Mouse (Mus musculus): ENCODE measurements around the gene Utp4. TPM values are rescaled to one million over a fixed set of nuclear protein-coding genes. Genes with fewer than 3 reads are reported as not detected.

The Utp4 gene
- total and polyA plus RNA-seq, 3 experiments, result 80.6 to 202 (median 156) TPM

DNA sequence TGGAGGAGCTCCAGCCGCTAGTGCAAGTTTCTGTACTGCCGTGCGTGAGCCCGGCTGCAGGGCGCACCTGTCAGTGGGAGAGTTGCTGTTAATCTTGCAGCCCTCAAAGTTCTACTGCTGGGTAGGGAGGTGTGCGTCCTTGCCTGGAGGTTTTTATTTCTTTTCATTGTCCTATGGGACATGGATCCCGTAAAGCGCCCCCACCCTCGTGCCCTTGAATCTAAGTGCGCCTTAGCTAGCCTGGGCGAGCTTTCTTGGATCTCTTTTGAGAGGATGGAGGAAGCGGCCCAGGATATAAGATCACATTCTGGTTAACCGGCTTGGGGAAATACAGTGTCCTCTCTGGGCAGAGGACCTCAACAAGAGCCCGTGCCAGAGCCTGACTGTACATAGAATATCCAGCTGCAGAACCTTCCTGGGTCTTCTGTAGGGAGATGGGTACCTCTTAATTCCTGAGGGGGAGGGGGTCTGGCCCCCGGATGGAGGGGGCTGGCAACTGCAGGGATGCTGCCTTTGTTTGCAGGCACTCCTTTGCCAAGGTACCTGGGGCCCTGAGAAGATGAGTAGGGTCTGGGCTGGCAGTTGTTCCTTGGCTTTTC lies 22.0 kb upstream of the Utp4 start:
- Histone ChIP-seq H3K9ac (ENCODE audit: insufficient read depth, low read depth) (no peak overlapping the region), H3K27me3 (replicated peaks) (no peaks in the 10 kb centered on the region)
- TF ChIP-seq RAD21 (IDR thresholded peaks at IDR 0.05; ENCODE audit: low read depth, low read length) (no peak), UBTF (IDR thresholded peaks at IDR 0.05; ENCODE audit: low read depth, low read length) (no peak), POLR2A (IDR thresholded peaks at IDR 0.05; ENCODE audit: low read depth, low read length) (no peak), TCF12 (IDR thresholded peaks at IDR 0.05; ENCODE audit: low read depth, low read length) (no peak), RCOR1 (conservative IDR thresholded peaks at IDR 0.05; ENCODE audit: low read depth, low read length) (no peak), ELF1 (IDR thresholded peaks at IDR 0.05; ENCODE audit: low read depth, low read length) (no peak), CHD2 (IDR thresholded peaks at IDR 0.05; ENCODE audit: low read length) (no peak), ZNF384 (IDR thresholded peaks at IDR 0.05; ENCODE audit: low read depth, low read length) (no peak), KAT2A (IDR thresholded peaks at IDR 0.05; ENCODE audit: insufficient replicate concordance, low read length) (no peak), MYC (IDR thresholded peaks at IDR 0.05; ENCODE audit: low read depth, low read length) (no peak), ZC3H11A (IDR thresholded peaks at IDR 0.05; ENCODE audit: low read depth, low read length) (no peak), ZMIZ1 (IDR thresholded peaks at IDR 0.05; ENCODE audit: low read depth, low read length) (no peak), MAFK (IDR thresholded peaks at IDR 0.05; ENCODE audit: insufficient replicate concordance, low read length) (no peak), CHD1 (IDR thresholded peaks at IDR 0.05; ENCODE audit: low read depth, low read length) (no peak)

DNA sequence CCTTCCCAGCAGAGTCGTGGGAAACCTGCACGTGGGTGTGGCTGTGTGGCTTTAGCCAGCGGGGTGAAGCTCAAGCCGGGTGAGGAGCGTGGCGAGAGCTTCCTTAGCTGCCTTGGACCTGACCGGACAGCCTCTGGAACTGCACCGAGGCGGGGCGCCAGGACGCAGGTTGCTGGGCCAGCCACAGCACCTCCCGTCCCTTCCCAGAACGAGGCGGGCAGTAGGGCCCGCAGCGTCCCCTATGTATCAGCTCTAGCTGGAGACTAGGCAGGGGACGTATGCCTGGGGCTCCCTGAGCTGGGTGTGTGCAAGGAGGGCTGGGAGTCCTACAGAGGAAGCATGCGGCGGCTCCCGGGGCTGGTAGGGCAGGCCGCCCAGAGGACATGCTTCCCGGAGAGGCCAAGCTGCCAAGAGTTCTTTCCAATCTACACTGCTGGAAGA lies 21.5 kb upstream of the Utp4 start:
- H3K4me1 ChIP-seq (ENCODE audit: control insufficient read depth in 1 of 2, insufficient read depth in 2 of 2), result no peaks in the 10 kb centered on the region
- H3K27ac ChIP-seq (ENCODE audit: insufficient read depth, low read depth), result no peak overlapping the region
- H3K36me3 ChIP-seq (replicated peaks in 1 of 2; ENCODE audit: control insufficient read depth in 1 of 2, insufficient read depth in 1 of 2, low read length in 1 of 2), result peaks cover 6 to 53% of the 10 kb centered on the region in 2 experiments
- no peak for TF ChIP-seq MYC (IDR thresholded peaks at IDR 0.05; ENCODE audit: low read depth, low read length)
- no peak for TF ChIP-seq SIN3A (IDR thresholded peaks at IDR 0.05; ENCODE audit: low read length)
- no peak for TF ChIP-seq RCOR1 (conservative IDR thresholded peaks at IDR 0.05; ENCODE audit: low read depth, low read length)
- no peak for TF ChIP-seq POLR2A (IDR thresholded peaks at IDR 0.05; ENCODE audit: low read depth, low read length)
- TF ChIP-seq ZMIZ1 (IDR thresholded peaks at IDR 0.05; ENCODE audit: low read depth, low read length), result no peak
- no peak for TF ChIP-seq TCF12 (IDR thresholded peaks at IDR 0.05; ENCODE audit: low read depth, low read length)
- no peak for TF ChIP-seq BHLHE40 (IDR thresholded peaks at IDR 0.05; ENCODE audit: low read depth, low read length)
- no peak for TF ChIP-seq KAT2A (IDR thresholded peaks at IDR 0.05; ENCODE audit: insufficient replicate concordance, low read length)
- no peak for TF ChIP-seq RAD21 (IDR thresholded peaks at IDR 0.05; ENCODE audit: low read depth, low read length)
- TF ChIP-seq MXI1 (IDR thresholded peaks at IDR 0.05; ENCODE audit: low read depth, low read length), result no peak
- no peak for TF ChIP-seq SMC3 (IDR thresholded peaks at IDR 0.05; ENCODE audit: low read depth, low read length)
- no peak for TF ChIP-seq CHD2 (IDR thresholded peaks at IDR 0.05; ENCODE audit: low read length)
- no peak for TF ChIP-seq NRF1 (IDR thresholded peaks at IDR 0.05; ENCODE audit: low read depth, low read length)
- no peak for TF ChIP-seq MAZ (IDR thresholded peaks at IDR 0.05; ENCODE audit: low read depth, low read length)
- no peak for TF ChIP-seq UBTF (IDR thresholded peaks at IDR 0.05; ENCODE audit: low read depth, low read length)
- TF ChIP-seq POLR2AphosphoS2 (IDR thresholded peaks at IDR 0.05; ENCODE audit: low read depth, low read length), result no peak
- no peak for TF ChIP-seq CHD1 (IDR thresholded peaks at IDR 0.05; ENCODE audit: low read depth, low read length)
- no peak for TF ChIP-seq NELFE (IDR thresholded peaks at IDR 0.05; ENCODE audit: low read depth, low read length)
- TF ChIP-seq USF1 (IDR thresholded peaks at IDR 0.05; ENCODE audit: low read depth, low read length), result no peak
- TF ChIP-seq ZC3H11A (IDR thresholded peaks at IDR 0.05; ENCODE audit: low read depth, low read length), result no peak
- in situ Hi-C loops (cut with MboI; ENCODE audit: low pct_ligation_motif_present, low pct_unique_long_range_greater_than_20kb, low sequenced_read_pairs) (no loop called here), dilution Hi-C loops (cut with MboI; ENCODE audit: extremely low pct_ligation_motif_present, extremely low pct_unique_long_range_greater_than_20kb, low sequenced_read_pairs) (no loop called here)
- H3K4me3 ChIP-seq (replicated peaks in 1 of 3; ENCODE audit: low read depth in 2 of 3, low read length in 2 of 3, poor library complexity in 1 of 3), result no peak overlapping the region
- H3K27me3 ChIP-seq (replicated peaks), result no peaks in the 10 kb centered on the region
- H3K9me3 ChIP-seq (replicated peaks; ENCODE audit: low read length), result no peaks in the 10 kb centered on the region
- no peak overlapping the region for H3K4me2 ChIP-seq (ENCODE audit: insufficient read depth, low read depth, poor library complexity, severe bottlenecking)
- no peak overlapping the region for H3K9ac ChIP-seq (ENCODE audit: insufficient read depth, low read depth)
- DNase-seq (ENCODE audit: extremely low read depth), result no peak
- H3K79me2 ChIP-seq (replicated peaks; ENCODE audit: control insufficient read depth, extremely low read depth, insufficient read depth, poor library complexity, severe bottlenecking), result no peaks in the 10 kb centered on the region

More for the DNA sequence above, 22.0 kb upstream of the Utp4 start:
- no peak overlapping the region for H3K27ac ChIP-seq (ENCODE audit: insufficient read depth, low read depth)
- dilution Hi-C loops (cut with MboI; ENCODE audit: extremely low pct_ligation_motif_present, extremely low pct_unique_long_range_greater_than_20kb, low sequenced_read_pairs) (no loop called here), in situ Hi-C loops (cut with MboI; ENCODE audit: low pct_ligation_motif_present, low pct_unique_long_range_greater_than_20kb, low sequenced_read_pairs) (no loop called here)
- no peaks in the 10 kb centered on the region for H3K9me3 ChIP-seq (replicated peaks; ENCODE audit: low read length)
- H3K36me3 ChIP-seq (replicated peaks in 1 of 2; ENCODE audit: control insufficient read depth in 1 of 2, insufficient read depth in 1 of 2, low read length in 1 of 2), result peaks cover 6 to 48% of the 10 kb centered on the region in 2 experiments
- DNase-seq (ENCODE audit: extremely low read depth), result no peak
- H3K4me2 ChIP-seq (ENCODE audit: insufficient read depth, low read depth, poor library complexity, severe bottlenecking), result 0 out of 2 replicates have a peak overlapping the region, but pooled peaks have one; percentile 8
- no peak overlapping the region for H3K4me3 ChIP-seq (replicated peaks in 1 of 3; ENCODE audit: low read depth in 2 of 3, low read length in 2 of 3, poor library complexity in 1 of 3)
- no peaks in the 10 kb centered on the region for H3K79me2 ChIP-seq (replicated peaks; ENCODE audit: control insufficient read depth, extremely low read depth, insufficient read depth, poor library complexity, severe bottlenecking)
- no peaks in the 10 kb centered on the region for H3K4me1 ChIP-seq (ENCODE audit: control insufficient read depth in 1 of 2, insufficient read depth in 2 of 2)

All from CH12.LX (cell line).